Mouse (Mus musculus) limb, embryonic 14.5 days (tissue): Measurements from ENCODE around the gene Prf1. TPM values are rescaled to one million over a fixed set of nuclear protein-coding genes. Genes with fewer than 3 reads are reported as not detected.

ENCODE experiments used
- ATAC-seq: fragments of 200-750 bp; cut with Nextera tagmentation; 2 replicates; pipeline ENCODE4 v1.8.0; 2017; ENCODE audit warnings: low read depth, moderate number of reproducible peaks, moderate TSS enrichment; ENCODE audit not compliant: low FRiP score
- DNase-seq: peaks from one replicate; pipeline ENCODE4 v3.0.0-alpha.2; 2015; ENCODE audit warnings: low spot score
- H3K27ac ChIP-seq: fragments of 300-500 bp; sonication (generic); replicated peaks from 2 replicates; pipeline ENCODE4 v1.5.1; 2014; ENCODE audit warnings: low read depth, mild to moderate bottlenecking, low read length, moderate library complexity, mixed read lengths
- H3K27me3 ChIP-seq: fragments of 300-500 bp; sonication (generic); 2 replicates; pipeline ENCODE4 v1.6.1; 2014; ENCODE audit warnings: low read length, mixed read lengths; ENCODE audit not compliant: control insufficient read depth, insufficient read depth
- H3K36me3 ChIP-seq: fragments of 300-500 bp; sonication (generic); 2 replicates; pipeline ENCODE4 v1.6.1; 2014; ENCODE audit warnings: mild to moderate bottlenecking, low read length, moderate library complexity, mixed read lengths; ENCODE audit not compliant: control insufficient read depth, insufficient read depth
- H3K4me1 ChIP-seq: fragments of 300-500 bp; sonication (generic); 2 replicates; pipeline ENCODE4 v1.6.1; 2014; ENCODE audit warnings: antibody characterized with exemption, low read length, mixed read lengths; ENCODE audit not compliant: control insufficient read depth, insufficient read depth
- H3K4me2 ChIP-seq: fragments of 300-500 bp; sonication (generic); replicated peaks from 2 replicates; pipeline ENCODE4 v1.6.1; 2014; ENCODE audit warnings: low read depth, mild to moderate bottlenecking, low read length, moderate library complexity; ENCODE audit not compliant: severe bottlenecking
- H3K4me3 ChIP-seq: fragments of 300-500 bp; sonication (generic); replicated peaks from 2 replicates; pipeline ENCODE4 v1.5.1; 2014; ENCODE audit warnings: low read length
- H3K9ac ChIP-seq: fragments of 300-500 bp; sonication (generic); 2 replicates; pipeline ENCODE4 v1.6.1; 2014; ENCODE audit warnings: mild to moderate bottlenecking, low read depth, low read length, moderate library complexity; ENCODE audit not compliant: severe bottlenecking
- H3K9me3 ChIP-seq: fragments of 300-500 bp; sonication (generic); 2 replicates; pipeline ENCODE4 v1.6.1; 2016; ENCODE audit warnings: low read length; ENCODE audit not compliant: control insufficient read depth
- POLR2A ChIP-seq: fragments of 200-500 bp; IDR thresholded peaks from 2 replicates; pipeline ENCODE4 v1.8.0; 2012; ENCODE audit warnings: inconsistent platforms, mild to moderate bottlenecking, moderate library complexity, borderline replicate concordance; ENCODE audit not compliant: insufficient read depth, insufficient read length; ENCODE audit errors: extremely low read depth
- WGBS: fragments of 180-500 bp; shearing (Covaris S2); extraction: QIAGEN DNeasy Blood & Tissue Kit; methylation state at CpG from one replicate; pipeline ENCODE4 v1.1.7; 2014; 5-methylcytosine and 5-hydroxymethylcytosine counted together
- polyA plus RNA-seq, 2 experiments: library from polyadenylated mRNA; depleted of rRNA in 1 of 2; stranded (reverse) in 1 of 2; unstranded in 1 of 2; fragments of >200 nt; fragmentation: Nextera tagmentation in 1 of 2; extraction: Ambion mirVana in 1 of 2; gene quantifications; 2 replicates each; pipeline versions ENCODE4 v1.2.1 to v1.2.3; 2012 to 2014

The Prf1 gene
- polyA plus RNA-seq, 2 experiments = not detected

DNA sequence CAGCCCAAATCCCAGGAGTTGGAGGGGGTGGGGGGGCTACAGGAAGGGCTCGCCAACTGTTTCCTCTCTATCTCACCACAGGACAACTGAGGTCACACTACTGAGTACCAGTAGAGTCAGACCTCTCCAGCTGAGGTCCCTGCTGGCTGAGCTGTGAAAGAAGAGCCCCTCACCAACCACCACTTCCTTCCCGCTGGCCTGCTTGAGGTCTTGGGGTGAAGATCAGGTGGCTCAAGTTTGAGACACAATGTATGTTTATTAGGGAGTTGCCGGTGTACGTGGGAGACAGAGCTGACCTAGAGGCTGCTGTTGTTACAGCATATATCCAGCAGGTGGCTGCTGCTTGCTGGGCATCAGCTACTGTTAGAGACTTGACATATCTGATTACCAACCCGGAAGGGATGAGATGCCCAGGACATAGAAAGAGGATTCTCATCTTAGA, 21.9 kb upstream of the Prf1 start:
- Histone ChIP-seq H3K4me2 (no peak overlapping the region), H3K4me1 (peaks cover 22% of the 10 kb centered on the region; the same call in 1 of the 2 replicates), H3K27me3 (no peaks in the 10 kb centered on the region), H3K36me3 (no peaks in the 10 kb centered on the region), H3K4me3 (no peak overlapping the region), H3K27ac (no peak overlapping the region), H3K9me3 (no peaks in the 10 kb centered on the region), H3K9ac (no peak overlapping the region)
- TF ChIP-seq POLR2A = no peak
- ATAC-seq = no peak
- peak; percentile 76 for DNase-seq
- WGBS = 5% methylated on average over 5 of the region's 5 CpGs

DNA sequence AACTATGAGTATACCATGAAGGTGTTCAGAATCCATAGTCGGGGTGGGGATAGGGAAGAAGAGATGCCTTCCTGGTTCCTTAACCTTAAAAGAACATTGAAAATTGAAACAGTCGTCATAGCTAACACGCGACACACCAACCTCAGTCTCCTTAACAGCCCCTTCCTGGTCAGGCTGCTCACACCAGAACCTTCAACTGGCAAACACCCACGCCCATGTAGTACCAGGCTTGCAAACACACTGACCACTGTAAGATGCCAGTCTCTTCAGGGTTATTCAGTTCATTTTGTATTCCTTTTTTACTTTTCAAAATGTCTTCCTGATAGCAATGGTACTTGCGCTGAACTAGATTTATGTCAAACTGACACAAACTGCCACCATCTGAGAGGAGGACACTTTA, 20.6 kb upstream of the Prf1 start:
- Histone ChIP-seq H3K36me3 (no peaks in the 10 kb centered on the region), H3K9ac (no peak overlapping the region), H3K27me3 (no peaks in the 10 kb centered on the region), H3K4me2 (no peak overlapping the region), H3K4me3 (no peak overlapping the region), H3K4me1 (peaks cover 19% of the 10 kb centered on the region; the same call in 1 of the 2 replicates), H3K27ac (no peak overlapping the region), H3K9me3 (no peaks in the 10 kb centered on the region)
- no peak for ATAC-seq
- WGBS = 88% methylated on average over 6 of the region's 6 CpGs
- TF ChIP-seq POLR2A = no peak
- DNase-seq = no peak

DNA sequence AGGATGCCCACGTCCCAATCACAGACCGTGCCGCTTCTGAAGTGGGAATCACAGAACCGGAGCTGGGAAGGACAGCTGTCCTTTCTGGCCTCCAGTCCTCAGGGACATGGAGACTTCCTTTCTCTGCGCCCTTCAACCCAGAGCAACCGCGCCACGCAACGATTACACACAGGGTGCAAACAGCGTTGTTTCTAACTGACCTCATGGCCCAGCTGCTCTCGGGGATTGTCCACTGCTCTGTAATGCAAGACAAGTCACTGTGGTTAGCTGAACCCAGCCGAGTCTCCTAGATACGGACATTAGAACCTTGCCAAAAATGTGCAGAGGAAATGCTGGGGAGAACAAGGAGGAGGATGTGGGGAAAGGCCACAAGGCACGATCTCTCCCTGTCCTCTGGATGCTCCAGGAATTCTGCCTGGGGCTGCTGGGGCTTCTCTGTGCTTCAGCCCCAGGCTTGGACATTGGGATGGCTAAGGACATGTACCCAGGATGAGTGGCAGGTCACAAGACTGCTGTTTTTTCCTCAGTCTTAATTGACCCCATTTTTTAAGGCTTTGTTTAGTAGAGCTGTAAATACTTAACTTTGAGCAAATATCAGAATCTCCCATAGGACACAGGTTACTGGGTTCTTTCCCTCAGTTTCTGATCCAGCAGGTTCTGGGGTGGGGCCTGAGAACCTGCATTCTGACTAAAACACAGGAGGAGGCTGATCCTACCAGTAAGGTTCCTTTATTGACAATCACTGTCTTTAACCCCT, 19.5 kb upstream of the Prf1 start:
- no peaks in the 10 kb centered on the region for H3K36me3 ChIP-seq
- H3K9me3 ChIP-seq = no peaks in the 10 kb centered on the region
- H3K27me3 ChIP-seq = no peaks in the 10 kb centered on the region
- no peak overlapping the region for H3K4me2 ChIP-seq
- peak overlapping the region; percentile 28; the same call in 1 of the 2 replicates for H3K9ac ChIP-seq
- H3K4me3 ChIP-seq = no peak overlapping the region
- DNase-seq (no peak), ATAC-seq (no peak)
- no peak for TF ChIP-seq POLR2A
- 0 out of 2 replicates have a peak, but pooled peaks cover 9% of the 10 kb centered on the region for H3K4me1 ChIP-seq
- H3K27ac ChIP-seq = no peak overlapping the region
- 66% methylated on average over 14 of the region's 14 CpGs for WGBS

DNA sequence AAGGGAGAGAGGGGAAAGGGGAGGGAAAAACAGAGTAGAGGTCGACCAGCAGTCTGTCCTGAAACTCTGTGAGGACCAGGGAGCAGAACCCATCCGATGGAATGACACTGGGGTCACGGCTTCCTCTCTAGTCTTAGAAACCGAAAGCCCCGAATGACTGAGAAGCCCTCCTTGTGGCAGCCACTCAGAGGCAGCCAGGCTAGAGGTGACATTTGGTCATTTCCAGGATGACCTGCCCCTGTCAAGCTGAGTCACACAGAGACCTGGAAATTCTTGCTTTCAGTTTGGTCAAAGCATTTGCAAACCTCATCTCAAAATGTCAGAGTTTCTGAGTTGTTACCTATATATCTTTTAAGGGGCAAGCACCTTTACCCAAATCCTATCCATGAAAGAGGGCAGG, 16.5 kb upstream of the Prf1 start:
- ATAC-seq (no peak), DNase-seq (no peak)
- Histone ChIP-seq H3K9me3 (no peaks in the 10 kb centered on the region), H3K4me3 (no peak overlapping the region), H3K4me1 (0 out of 2 replicates have a peak, but pooled peaks cover 3% of the 10 kb centered on the region), H3K36me3 (no peaks in the 10 kb centered on the region), H3K9ac (no peak overlapping the region), H3K27me3 (no peaks in the 10 kb centered on the region), H3K27ac (no peak overlapping the region), H3K4me2 (no peak overlapping the region)
- TF ChIP-seq POLR2A = no peak
- 79% methylated on average over 5 of the region's 5 CpGs for WGBS

DNA sequence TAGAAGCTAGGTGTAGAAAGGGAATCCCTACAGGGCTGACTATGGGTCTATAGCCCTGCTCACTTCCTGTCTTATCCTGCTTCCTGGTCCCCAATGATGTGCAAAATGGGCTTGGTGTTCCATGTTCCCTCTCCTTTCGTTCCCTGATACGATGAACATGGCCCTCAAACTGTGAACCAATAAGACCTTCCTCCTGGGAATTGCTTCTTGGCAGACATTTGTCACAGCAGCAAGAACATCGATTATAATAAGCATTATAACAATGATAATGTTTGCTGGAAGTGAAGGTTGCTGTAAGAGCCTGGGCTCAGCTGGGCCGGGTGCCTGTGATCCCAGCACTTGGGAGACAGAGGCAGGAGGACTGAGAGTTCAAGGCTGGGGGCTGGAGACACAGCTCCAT, 13.3 kb upstream of the Prf1 start:
- no peak for TF ChIP-seq POLR2A
- 84% methylated on average over 4 of the region's 4 CpGs for WGBS
- H3K4me3 ChIP-seq = no peak overlapping the region
- no peaks in the 10 kb centered on the region for H3K9me3 ChIP-seq
- H3K27me3 ChIP-seq = no peaks in the 10 kb centered on the region
- H3K36me3 ChIP-seq = no peaks in the 10 kb centered on the region
- H3K27ac ChIP-seq = no peak overlapping the region
- no peak overlapping the region for H3K9ac ChIP-seq
- H3K4me1 ChIP-seq = peaks cover 10% of the 10 kb centered on the region; the same call in 1 of the 2 replicates
- no peak overlapping the region for H3K4me2 ChIP-seq
- ATAC-seq (no peak), DNase-seq (no peak)
